Mouse (Mus musculus) WW6 (cell line): ENCODE data around the gene Plaa.
"Not testable (repeated sequence)": the region's sequence is repeated elsewhere in the genome, so short reads cannot be mapped to it uniquely, and the experiment has no call there.

Experiments used
- DNase-seq: peaks from one replicate; pipeline ENCODE4 v3.0.0-alpha.2; 2013; ENCODE audit warnings: low read depth, low spot score

Plaa gene

DNA sequence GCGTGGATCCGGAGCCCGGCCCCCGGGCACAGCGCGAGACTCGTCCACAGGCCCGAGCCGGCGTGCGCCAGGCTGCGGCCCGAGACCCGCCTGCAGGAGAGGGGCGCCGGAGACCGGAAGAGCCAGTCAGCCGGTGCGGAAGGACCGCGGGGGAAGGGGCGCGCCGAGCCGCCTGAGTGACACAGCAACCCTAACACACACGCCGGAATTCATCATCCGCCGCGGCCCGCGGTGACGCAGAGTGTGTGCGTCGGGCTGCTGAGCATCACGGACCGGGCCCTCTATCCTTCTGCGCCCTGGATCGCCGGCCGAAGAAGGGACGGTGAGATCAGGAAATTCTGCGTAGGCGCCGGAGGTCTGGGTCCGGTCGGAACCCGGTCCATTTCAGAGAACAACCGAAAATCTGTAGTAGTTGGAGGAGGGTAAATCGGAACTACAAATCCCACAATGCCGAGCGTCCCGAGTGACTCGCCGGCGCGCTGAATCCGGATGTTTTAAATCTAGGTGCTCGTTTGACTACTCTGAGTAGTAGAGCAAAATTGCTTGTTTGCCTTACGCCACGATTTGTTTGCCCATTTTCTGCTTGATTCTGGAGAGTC is at the start of gene Plaa:
TSS of gene Plaa (minus strand) at position 214 of the 599 bp plus-strand sequence.
- DNase-seq: peak; percentile 81

DNA sequence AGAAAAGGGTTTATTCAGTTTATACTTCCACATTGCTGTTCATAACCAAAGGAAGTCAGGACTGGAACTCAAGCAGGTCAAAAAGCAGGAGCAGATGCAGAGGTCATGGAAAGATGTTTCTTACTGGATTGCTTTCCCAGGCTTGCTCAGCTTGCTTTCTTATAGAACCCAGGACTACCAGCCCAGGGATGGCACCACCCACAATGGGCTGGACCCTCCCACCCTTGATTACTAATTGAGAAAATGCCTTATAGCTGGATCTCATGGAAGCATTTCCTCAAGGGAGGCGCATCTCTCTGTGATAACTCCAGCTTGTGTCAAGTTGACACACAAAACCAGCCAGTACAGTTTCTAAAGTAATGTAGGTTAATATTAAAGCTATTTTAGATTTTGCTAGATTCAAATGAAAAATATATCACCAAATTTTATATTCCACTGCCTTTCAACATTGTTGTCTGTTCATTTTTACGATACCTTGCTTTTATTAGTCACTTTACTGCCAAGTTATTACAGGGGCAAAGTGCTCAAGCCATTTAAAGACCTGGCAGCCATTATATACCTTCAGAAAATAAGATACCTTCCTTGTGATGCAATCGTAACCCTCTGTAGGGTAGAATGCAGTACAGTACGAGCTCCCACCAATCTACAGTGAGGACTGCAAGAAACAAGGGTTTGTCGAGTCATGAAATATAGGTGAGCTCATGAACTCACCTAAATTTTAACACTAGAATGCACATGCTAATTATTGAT is 47.6 kb upstream of the Plaa start:
- DNase-seq: not testable (repeated sequence)

DNA sequence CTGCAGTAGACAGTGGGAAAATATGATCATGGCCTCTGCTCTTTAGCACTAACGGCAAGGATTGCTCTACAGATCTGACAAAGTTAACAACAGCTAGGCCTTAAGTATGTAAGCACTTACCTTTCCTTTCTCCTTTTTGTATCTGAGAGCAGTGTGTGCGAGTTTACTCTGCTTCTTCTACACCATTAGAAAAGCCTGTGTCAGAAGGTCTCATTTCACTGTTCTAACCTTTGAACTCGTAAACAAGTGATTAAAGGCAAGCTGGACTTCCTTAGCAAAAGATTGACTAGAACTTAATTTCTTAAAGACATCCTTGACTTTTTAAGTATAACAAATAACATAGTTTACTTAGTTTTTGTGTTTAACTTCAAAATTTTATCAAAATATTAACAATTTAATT is 46.9 kb upstream of the Plaa start, which contains the start of gene Lrrc19:
TSS of gene Lrrc19 (minus strand) at position 225 of the 400 bp plus-strand sequence.
- no peak for DNase-seq

DNA sequence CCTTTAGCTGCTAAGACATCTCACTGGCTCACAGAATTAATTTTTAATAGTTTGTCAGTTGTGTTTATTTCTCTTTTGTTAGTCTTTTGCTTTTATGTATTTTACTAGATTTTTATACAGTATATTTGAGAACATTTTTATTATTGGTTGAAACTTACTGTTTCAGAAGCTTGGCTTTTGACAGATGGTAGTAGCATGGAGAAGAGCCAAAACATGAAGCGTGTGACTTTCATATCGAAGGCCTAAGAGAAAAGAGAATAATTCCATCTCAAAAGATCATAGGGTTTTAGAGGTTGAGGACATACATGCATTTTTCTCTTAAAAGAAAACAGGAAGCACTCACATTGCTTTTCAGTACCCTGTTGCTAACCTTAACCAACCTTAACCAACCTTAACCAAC is 40.1 kb upstream of the Plaa start:
- no peak for DNase-seq

DNA sequence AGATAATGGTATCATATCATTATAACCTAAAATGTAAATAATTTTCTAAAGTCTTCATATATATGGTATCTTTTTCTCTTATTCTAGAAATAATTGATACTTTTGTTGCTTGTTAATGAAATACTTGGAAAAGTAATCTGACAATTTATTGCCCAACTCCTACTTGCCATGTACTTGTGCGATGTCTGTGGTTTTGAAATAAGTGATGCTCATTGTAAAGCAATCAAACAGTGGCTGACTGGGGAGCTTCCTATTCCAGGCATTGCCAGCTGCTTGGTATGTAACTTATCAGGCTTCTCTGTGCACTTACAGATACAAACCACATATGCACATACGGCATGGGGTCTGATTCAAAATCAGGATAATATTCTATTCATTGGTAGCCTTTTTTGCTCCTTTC is 17.0 kb upstream of the Plaa start:
- DNase-seq: no peak

DNA sequence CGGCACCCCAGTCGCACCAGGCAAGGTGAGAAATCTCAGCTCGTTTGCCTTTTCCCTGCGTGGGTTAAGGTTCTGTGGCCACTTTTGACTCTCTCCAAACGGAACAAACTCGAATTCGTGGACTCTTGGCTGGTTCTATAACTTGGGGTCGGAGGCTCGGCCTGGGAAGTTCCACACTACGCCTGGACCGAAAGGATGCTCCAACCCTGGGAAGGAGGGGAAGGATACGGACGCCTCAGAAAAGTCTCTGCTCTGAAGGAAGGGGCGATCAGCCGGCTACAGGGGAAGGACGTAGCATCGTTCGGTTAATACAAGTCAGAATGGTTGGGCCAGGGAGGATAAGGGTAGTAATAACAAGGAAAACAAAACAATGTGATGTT is 11.6 kb upstream of the Plaa start:
- no peak for DNase-seq

DNA sequence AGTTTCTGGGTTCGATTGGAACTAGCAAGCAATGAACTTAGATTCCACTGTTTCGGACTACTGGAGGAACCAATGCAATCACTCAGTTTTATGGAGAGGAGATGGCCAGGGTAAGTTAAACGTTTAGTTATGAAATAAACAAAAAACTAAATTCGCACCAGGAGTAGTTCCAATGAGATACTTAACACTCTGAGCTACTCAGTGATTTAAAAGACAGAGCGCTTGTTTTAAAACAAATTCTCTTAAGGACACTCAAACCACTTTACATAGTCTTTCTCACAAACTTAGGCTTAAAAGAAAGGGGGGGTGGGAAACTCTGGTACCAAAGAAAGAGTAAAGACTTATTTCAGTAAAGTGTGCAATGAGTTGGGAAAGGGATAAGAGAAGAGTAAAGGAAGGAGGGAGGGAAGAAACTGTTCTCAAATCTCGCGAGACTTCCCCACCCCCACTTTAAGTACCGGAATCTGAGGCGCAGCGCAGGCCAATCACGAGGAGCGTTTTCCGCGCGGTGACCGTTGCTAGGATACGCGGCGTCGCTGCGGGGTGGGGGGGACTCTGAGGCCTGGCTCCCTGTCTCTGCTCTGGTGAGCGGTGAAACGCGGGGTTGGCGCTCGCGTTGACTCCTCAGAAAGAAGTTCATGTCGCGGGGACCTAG is 11.1 kb upstream of the Plaa start, which contains the start of gene Ift74:
TSS of gene Ift74 (plus strand) at position 520 of the 655 bp plus-strand sequence.
- DNase-seq: peak; percentile 89

DNA sequence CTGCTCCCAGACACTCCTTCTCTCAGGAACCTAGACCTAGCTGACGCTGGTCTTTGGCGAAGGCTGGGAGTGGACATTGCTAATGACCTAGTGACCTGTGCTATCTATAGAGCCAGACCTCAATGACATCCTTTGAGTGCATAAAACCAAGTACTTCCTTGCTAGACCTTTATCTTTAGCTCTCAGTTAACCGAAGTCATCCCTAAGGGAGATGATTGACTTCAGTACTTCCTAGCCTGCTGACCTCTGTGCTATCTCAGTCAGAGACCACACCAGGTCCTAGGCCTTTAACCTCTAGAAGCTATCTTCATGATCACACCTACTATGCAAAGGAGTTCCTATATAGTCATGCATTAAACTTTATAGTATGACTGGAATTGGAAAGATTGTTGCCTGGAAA is 7.3 kb upstream of the Plaa start:
- no peak for DNase-seq

DNA sequence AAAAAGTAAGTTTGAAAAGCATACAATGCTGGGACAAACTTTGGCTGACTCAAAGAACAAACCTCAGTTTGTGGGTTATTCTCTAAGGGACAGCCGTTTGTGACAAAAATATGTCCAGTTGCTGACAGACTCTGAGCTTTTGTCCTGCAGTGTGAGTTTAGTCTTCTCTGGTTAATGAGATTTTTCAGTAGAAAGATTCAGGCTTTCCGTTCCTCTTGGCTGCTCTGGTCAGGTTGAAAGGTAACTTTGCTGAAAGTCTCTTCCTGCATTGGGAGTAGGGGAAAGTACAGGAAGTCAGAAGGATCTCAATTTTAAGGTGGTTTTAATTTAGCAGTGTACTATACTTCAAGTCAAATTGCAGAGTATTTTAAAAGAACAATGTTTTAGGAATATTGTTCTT is 2.5 kb upstream of the Plaa start:
- no peak for DNase-seq

DNA sequence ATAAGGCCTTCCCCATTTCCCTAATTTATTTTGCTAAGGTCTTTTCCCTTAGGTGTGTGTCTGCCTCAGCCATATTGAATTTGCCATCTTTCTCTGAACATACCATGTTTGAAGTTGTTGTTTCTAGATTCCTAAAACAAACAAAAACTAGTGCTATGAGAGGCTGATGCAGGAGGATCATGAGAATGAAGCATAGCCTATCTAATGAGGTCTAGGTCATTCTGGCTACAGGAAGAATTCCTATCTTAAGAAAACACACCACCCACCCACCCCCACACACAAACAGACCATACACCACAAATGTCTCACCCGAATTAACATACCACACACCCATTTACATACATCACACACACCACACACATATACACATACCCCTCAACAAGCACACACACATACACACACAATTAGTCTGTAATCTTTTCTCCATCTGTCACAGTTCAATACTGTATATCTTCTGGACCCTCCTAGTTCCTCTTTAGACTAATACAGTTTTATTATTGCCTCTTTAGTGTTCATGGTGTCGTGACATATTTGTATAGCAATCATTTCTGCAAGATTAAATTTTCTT is 1.5 kb upstream of the Plaa start:
- DNase-seq: no peak

DNA sequence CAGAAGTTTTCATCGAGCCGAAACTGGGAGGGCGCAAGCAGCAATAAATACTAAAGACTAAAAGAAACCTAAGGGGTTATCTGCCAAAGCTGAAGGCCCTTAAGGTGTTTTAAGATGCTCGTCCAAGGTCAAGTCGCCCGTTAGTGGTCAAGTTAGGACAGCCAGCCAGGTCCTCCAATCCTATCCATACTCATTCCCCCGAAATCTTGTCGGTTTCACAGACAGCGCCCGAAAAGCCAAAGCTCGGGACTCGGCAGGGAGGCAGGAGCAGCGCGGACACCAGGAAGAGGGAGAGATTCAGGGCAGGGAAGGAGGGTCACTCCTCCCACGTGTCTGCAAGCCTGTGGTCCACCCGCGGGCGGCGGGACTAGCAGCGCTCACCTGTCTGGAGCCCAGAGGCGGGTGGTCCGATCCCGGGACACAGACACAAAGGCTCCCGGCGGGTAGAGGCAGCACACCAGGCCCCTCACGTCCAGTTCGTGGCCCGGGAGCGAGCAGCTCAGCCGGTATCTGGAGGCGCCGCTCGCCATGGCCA is 481 bp downstream of the Plaa start:
- DNase-seq: no peak

DNA sequence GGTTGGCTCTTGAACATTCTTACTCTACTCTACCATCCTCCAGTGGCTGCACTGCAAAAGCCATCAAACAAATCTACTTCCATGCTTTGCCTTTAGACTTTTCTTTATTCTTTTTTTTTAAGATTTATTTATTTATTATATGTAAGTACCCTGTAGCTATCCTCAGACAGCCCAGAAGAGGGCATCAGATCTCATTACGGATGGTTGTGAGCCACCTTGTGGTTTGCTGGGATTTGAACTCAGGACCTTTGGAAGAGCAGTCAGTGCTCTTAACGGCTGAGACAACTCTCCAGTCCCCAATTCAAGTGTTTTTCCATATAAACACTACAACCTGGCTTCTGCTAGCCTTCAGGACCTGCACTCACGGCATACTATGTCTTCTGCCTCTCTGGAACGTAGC is 1.6 kb downstream of the Plaa start:
- no peak for DNase-seq

DNA sequence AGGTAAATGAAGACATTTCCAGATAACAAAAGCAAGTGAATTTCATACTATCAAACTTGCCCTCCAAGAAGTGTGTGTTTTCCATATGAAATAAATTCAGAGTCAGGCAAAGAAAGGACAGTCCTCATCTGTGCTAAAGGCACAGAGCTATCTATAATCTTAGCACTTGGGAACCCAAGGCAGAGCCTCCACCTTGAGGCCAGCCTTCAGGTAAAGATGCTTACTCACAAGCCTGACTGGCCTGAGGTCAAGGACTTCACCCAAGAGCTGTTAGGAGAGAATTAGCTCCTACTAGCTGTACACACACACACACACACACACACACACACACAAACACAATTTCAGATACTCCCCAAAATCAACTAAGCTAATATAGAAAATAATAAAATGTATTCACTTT is 10.3 kb downstream of the Plaa start:
- DNase-seq: no peak

DNA sequence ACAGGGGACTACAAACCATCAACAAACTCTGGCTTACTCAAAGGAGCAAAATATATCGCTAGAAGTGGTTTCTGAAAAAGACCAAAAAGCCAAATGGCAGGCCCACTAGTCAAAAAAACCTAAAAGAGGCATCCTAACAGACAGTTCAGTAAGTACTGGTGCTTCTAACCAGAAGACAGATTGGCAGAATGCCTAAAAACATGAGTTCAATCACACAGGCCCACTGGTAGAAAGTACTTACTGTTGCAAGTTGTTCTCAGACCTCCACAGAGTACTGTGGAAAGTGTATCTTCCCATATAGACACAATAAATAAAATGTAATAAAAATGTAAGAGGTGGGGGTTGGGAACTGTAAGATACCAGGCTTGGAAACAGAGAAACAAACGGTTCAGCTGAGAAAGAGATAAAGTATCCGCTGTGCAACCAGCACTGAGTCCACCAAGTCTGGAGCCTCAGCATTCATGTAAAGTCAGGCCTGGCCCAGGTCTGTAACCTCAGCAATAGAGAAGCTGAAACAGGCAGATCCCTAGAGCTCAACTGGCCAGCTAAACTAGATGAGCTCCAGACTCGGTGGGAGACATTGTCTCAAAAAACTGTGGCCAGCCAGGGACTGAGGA is 11.2 kb downstream of the Plaa start:
- no peak for DNase-seq

DNA sequence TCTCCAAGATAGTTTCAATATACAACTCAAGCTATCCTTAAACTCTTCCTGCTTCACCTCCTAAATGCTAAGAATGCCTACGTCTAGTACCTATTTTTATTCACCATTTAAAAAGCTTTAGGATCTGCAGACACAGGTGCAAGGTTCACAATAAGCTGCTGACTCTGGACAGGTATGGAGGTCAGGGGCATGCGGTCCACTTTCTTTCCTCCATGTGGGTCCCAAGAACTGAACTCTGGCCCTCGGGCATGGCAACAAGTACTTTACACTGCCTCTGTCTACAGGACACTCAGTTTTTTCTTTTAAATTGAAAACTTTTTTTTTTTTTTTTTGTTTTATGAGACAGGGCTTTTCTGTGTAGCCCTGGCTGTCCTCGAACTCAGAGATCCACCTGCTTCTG is 30.4 kb downstream of the Plaa start:
- DNase-seq: no peak

DNA sequence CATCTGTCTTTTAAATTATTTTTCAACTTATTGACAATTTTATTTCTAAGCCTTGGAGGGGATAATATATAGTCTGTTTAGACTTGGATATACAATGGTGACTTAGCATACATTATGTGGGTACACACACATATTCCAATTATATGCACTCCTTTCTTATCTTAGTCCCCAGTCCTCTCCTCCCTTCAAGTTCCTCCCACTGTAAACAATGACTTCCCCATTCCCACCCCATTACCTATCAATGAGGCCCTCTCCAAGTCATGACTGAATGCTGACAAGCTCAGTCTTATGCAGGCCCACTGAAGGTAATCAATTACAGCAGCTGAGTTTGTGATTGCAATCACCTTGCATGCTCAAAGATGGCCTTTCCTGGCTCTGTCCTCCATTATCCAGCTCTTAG is 38.7 kb downstream of the Plaa start:
- DNase-seq: no peak

DNA sequence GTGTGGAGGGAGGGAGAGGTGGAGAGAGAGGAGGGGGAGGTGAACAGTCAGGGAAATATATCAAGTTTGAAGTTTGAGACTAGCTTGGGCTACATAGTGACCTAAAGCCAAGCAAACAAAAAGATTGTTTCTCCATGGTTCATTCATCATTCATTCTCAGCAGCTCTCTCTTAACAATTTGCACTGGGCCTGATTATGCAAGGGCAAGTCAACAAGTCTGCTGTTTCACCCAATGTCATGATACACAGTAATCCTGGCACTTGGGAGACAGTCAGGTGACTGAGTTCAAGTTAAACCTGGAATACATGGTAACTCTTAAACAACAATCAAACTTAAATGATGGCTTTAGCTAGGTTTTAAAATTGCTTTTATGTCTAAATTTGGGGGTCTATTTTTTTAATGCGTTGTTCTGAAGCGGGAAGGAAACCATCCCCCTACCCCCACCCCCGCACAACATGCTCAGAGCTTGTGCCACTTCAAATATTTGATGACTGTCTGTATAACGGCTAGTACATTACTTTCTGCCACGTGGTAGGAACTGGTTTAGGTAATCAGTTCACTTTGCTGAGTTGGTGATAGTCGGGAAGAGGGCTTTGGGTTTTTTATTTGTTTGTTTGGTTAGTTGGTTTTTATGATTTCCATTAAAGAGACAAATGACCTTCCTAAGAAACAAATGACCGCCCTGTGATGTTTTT is 40.9 kb downstream of the Plaa start:
- DNase-seq: no peak

DNA sequence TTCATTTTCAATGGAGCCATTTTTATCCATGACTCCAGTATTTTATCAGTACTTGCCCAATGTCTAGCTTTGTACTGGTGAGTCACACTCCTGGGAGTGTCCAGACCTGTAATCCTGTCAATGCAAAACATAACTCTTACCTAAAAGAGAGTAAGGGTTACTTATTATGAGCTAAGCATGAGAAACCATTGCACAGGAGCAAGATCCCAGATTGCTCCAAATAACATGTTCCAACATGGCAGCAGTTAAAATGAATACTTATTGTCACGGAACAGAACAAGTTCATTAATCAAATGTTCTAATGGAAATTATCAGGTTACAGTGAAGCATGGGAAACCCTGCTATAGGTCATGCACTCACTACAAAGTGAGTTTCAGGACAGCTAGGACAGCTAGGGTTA is 42.7 kb downstream of the Plaa start:
- DNase-seq: no peak

DNA sequence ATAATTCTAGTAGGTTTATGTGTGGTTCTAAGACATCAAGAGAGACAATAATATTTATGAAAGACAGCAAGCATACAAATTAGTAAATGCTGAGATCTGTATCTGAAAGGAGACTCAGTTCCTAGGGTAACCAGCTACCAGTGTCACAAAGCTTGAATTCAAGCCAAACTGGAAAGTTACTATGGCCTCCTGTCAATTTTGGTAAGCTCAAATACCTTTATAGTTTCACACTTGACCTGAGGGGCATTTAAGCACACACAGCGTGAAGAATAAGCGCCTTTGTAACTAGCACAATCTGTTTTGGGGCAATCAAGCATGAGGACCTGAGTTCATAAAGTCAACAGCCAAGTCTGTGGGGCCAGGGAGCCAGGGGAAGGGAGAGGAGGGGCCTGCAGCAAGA is 43.8 kb downstream of the Plaa start:
- no peak for DNase-seq

DNA sequence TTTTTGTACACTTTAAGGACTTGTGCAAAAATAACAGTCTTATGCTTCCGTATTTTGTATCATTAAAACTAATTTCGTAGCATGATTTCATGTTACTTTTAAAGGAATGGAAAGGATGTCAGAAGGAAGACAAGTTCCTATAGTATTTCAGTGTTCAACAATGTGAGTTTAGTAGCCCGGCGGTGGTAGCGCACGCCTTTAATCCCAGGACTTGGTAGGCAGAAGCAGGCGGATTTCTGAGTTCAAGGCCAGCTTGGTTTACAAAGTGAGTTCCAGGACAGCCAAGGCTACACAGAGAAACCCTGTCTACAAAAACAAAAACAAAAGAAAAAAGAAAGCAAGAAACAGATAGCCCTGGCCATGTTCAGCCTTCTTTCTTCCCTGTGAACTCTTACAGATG is 45.9 kb downstream of the Plaa start:
- DNase-seq: no peak
